Mouse (Mus musculus): Measurements from ENCODE around the gene Tmod3. TPM values are rescaled to one million over a fixed set of nuclear protein-coding genes. Genes with fewer than 3 reads are reported as not detected.
A peak's percentile ranks its signal among the peaks of the same experiment; 100 is the strongest.

Tmod3 gene
- total RNA-seq (2021) = 10 to 100 TPM; 51.0 to 64.7 TPM
- long read RNA-seq, experiment 1, transcript Tmod3-205 (4 exons, 898 nt) = minor isoform, 6 of 41 reads
- long read RNA-seq, experiment 1, transcript Tmod3-201 (10 exons, 3,667 nt) = major isoform, 31 of 41 reads
- long read RNA-seq, experiment 1, partial matches to known transcripts = 3 of 41 reads
- long read RNA-seq, experiment 1, other reads (novel, unspliced or antisense) = 1 of 41 reads
- long read RNA-seq, experiment 2, transcript Tmod3-201 (10 exons, 3,667 nt) = major isoform, 9 of 11 reads
- long read RNA-seq, experiment 2, partial matches to known transcripts = 0 of 11 reads
- long read RNA-seq, experiment 2, other reads (novel, unspliced or antisense) = 1 of 11 reads

DNA sequence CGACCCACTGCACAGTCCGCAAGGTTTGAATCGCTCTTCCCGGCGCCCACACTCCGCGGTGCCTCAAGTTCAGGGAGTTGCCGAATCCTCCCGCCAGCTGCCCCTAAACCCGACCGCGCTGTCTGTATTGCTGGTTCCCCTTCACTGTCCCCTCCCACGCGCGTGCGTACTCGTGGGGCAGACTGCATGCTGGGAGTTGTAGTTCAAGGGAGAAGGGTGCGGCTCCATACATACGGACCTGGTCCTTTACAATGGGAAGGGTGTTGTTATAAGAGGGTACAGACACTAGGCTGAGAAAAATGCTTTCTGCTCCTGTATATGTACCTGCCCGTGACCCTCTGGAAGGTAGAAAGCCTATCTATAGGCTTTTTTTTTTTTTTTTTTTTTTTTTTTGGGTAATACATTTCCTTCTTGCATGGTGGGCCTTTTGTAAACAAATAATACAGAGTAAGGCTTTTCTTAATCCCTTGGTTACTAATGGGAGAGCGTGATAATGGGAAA lies at the start of gene Tmod3:
TSS of gene Tmod3 (minus strand) at position 146 of the 501 bp plus-strand sequence.
- DNase-seq = peak; percentile 96 to 99

DNA sequence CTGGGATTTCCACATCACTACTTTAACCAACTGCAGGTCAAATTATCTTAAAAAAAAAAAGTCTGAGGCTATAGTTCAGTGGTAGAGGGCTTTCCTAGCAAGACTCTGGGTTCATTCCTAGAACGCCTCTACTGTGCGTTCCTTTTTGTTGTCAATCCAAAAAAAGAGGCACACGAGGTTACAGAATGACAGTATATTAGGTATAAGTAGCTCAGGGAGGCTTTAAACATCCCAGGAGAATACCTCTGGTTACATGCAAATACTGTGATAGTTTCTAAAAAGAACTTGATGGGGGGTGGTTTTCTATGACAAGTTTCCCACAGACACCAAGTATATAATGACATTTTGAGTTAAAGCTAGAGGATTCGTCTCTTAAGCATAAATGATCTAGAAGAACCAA lies 48.0 kb upstream of the Tmod3 start:
- DNase-seq = no peak

GRCm38 (mm10) chr9:75601510-75601909 lies 42.1 kb upstream of the Tmod3 start:
- no peak for DNase-seq

- peak in 1 of 2 experiments; percentile 34 for DNase-seq
Observed at GRCm38 (mm10) chr9:75600166-75600934, 40.9 kb upstream of the Tmod3 start.

DNA sequence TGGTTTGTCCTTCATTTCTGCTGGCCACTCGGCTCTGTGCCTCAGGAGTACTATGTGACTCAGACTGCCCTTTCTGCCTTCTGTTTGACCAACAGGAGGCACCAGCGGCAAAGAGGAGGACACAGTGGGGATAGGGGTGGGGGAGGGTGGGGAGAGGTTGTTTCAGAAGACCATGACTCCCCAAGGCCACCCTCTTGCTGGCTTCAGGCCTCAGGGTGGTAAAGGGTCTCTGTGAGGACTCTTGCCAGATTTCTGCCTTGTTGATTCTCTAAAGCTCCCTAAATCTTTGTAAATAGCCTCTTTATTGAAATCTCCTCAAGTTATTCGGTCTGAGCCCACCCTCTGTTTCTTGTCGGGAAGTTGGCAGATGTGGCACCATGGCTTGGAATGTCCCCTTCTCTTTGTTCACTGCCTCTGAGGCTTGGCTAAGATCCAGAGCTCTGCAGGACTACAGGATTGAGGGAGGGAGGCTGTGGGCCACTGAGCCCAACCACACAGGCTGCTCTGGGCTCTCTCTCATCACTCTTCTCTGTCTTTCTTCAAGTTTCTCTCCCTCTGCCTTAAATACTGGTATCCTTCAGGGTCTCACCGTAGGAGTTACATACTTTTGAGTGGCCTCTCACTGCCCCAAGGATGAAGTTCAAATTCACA lies 39.9 kb upstream of the Tmod3 start:
- DNase-seq = no peak

GRCm38 (mm10) chr9:75597596-75597995 lies 38.1 kb upstream of the Tmod3 start:
- DNase-seq = no peak

GRCm38 (mm10) chr9:75597036-75597435 lies 37.6 kb upstream of the Tmod3 start:
- no peak for DNase-seq

DNA sequence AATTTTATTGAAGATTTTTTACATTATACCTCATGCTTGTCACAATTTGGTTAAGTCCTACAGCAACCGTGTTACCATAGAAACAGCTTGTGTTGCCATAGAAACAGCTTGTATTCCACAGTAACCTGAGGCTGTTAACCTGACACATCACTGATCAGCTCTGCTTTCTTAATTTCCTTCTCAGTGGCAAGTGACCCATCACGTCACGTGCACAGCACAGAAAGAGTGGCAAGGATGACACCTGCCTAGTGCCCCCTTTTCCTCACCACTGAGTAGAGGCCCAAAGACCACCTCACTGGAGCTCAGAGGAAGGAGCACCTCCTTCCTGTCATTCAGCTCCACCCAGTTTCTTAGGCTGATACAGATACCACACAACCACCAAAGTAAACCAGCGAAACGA lies 34.0 kb upstream of the Tmod3 start:
- no peak for DNase-seq

DNA sequence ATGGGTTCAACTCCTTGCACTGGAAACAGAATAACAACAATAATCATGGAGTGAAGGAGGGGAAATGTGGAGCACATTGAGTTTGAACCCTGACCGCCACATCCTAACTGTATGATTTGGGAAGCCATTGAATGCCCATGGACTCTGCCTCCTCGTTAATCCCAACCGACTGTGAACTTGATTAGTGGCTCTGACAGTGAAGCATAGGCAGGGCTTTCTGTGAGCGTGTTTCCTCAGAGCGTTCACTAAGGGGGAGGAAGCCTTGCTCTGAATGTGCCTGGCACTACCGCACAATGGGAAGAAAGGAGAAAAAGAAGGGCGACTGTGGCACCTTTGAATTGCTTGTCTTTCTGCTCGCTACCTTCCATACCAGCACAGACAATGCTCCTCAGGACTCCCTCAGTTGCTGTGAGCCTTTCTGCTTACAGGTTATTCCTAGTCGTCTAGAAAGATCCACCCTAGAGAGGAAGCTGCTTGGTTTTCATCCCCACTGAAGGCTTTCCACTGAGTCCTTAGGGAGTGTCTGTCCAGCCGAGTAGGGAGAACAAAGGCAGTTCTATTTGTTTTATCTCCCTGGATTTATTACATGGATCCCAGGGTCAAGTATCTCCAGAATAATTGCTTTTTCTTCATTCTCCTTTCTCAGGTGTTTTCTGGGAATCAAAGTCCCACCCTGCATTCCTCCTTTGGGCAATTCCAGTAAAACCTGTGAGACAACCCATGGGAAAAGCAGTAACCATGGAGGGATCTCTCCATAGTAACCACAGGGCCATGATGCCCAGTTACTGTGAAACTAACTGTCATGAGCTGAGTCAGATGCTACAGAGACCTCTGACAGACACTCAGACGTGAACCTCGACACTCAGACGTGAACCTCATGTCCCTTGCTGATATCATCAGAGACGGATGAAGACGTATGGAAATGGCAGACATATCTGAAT lies 30.7 kb upstream of the Tmod3 start:
- no peak for DNase-seq

- peak; percentile 53 to 58 for DNase-seq
Observed at GRCm38 (mm10) chr9:75581694-75582350, 22.4 kb upstream of the Tmod3 start.

- peak; percentile 63 to 69 for DNase-seq
Observed at GRCm38 (mm10) chr9:75579321-75579720, 19.9 kb upstream of the Tmod3 start.

DNA sequence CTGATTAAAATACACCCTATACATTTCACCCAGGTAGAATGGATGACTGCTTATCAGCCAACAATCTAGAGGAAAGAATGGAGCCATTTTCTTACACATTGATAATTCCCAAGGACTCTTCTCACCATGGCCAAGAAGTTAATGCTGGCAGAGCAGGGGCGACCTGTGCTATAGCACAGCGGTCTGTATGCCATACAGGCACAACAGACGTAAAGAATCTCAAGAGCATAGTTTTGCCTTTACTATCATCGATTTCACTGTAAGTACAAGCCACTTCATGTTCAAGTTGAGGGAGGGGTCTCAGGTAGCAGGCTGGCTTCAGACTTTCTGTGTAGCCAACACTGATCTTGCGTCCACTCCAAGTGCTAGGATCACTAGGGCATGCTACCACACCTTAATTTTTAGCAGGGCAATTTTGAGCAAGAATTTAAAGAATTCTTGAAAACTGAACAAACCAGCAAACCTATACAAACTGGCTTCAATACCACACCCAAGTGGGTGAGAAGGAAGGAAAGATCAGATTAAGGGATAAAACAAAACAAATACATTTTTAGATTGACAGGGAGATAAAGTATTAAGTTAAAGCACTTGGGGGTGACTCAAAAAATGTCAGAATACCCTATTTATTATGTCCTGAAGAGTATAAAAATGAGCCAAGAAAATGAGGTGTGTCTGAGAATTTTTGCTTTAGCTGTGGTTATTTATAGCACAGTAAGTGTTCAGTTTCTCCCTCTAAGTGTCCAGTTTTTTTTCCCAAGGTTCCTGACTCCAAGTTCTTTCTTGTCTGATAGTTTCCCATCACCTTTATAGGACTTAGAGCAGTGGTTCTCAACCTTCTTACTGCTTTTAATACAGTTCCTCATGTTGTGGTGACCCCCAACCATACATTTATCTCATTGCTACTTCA lies 11.8 kb upstream of the Tmod3 start:
- no peak for DNase-seq

GRCm38 (mm10) chr9:75568399-75568798 lies 8.9 kb upstream of the Tmod3 start:
- DNase-seq = no peak

GRCm38 (mm10) chr9:75564892-75565291 lies 5.4 kb upstream of the Tmod3 start:
- no peak for DNase-seq

GRCm38 (mm10) chr9:75563622-75564021 lies 4.2 kb upstream of the Tmod3 start:
- DNase-seq = no peak

DNA sequence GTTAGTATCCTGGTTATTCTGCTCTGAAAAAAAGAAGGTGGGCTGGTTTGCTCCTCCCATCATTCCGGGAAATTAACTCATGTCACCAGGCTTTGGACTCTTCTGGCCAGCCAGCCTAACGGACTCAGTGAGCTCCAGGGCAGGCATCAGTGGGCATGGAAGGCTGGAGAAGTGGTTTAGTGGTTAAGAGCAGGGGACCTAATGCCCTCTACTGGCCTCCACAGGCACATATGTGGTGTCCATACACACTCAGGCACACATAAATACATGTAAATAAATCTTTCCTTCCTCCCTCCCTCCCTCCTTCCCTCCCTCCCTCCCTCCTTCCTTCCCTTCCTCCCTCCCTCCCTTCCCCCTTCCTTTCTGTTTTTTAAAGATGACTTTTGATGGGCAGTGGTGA lies 3.7 kb upstream of the Tmod3 start:
- no peak for DNase-seq

- DNase-seq = peak in 1 of 2 experiments; percentile 46
Observed at GRCm38 (mm10) chr9:75561040-75561669, 1.7 kb upstream of the Tmod3 start.

- DNase-seq = no peak
Observed at GRCm38 (mm10) chr9:75560353-75560752, 896 bp upstream of the Tmod3 start.

GRCm38 (mm10) chr9:75558812-75559511 lies 495 bp downstream of the Tmod3 start:
- DNase-seq = peak; percentile 79 to 82
